Mouse (Mus musculus) liver, postnatal 0 days (tissue): ENCODE measurements around the gene Gmnn. TPM values are rescaled to one million over a fixed set of nuclear protein-coding genes. Genes with fewer than 3 reads are reported as not detected.

Experiments used
- ATAC-seq: fragments of 200-750 bp; cut with Nextera tagmentation; 2 replicates; pipeline ENCODE4 v1.8.0; 2017; ENCODE audit warnings: mild to moderate bottlenecking, moderate library complexity
- DNase-seq: peaks from one replicate; pipeline ENCODE4 v3.0.0-alpha.2; 2016
- H3K27ac ChIP-seq: fragments of 300-500 bp; sonication (generic); 2 replicates; pipeline ENCODE4 v1.5.1; 2014; ENCODE audit warnings: antibody characterized with exemption, moderate library complexity, mild to moderate bottlenecking, low read depth
- H3K27me3 ChIP-seq: fragments of 300-500 bp; sonication (generic); 2 replicates; pipeline ENCODE4 v1.6.1; 2014; ENCODE audit warnings: low read length, control low read depth, mixed read lengths; ENCODE audit not compliant: insufficient read depth
- H3K36me3 ChIP-seq: fragments of 300-500 bp; sonication (generic); replicated peaks from 2 replicates; pipeline ENCODE4 v1.6.1; 2014; ENCODE audit warnings: mild to moderate bottlenecking, control low read depth, low read length, moderate library complexity, mixed read lengths; ENCODE audit not compliant: insufficient read depth
- H3K4me1 ChIP-seq: fragments of 300-500 bp; sonication (generic); 2 replicates; pipeline ENCODE4 v1.6.1; 2014; ENCODE audit warnings: antibody characterized with exemption, mild to moderate bottlenecking, control low read depth; ENCODE audit not compliant: insufficient read depth
- H3K4me2 ChIP-seq: fragments of 300-500 bp; sonication (generic); 2 replicates; pipeline ENCODE4 v1.6.1; 2014; ENCODE audit warnings: low read depth, mild to moderate bottlenecking, low read length, moderate library complexity, mixed read lengths
- H3K4me3 ChIP-seq: fragments of 300-500 bp; sonication (generic); 2 replicates; pipeline ENCODE4 v1.5.1; 2014; ENCODE audit warnings: low read depth, low read length
- H3K9ac ChIP-seq: fragments of 300-500 bp; sonication (generic); replicated peaks from 2 replicates; pipeline ENCODE4 v1.6.1; 2014; ENCODE audit warnings: mild to moderate bottlenecking, moderate library complexity
- H3K9me3 ChIP-seq: fragments of 300-500 bp; sonication (generic); 2 replicates; pipeline ENCODE4 v1.6.1; 2016; ENCODE audit warnings: mild to moderate bottlenecking, control low read depth, low read length, mixed read lengths
- CTCF ChIP-seq: sonication (generic); IDR thresholded peaks from 2 replicates; pipeline ENCODE4 v1.5.1; 2016; ENCODE audit warnings: antibody characterized with exemption, low read depth
- EP300 ChIP-seq: IDR thresholded peaks from 2 replicates; pipeline ENCODE4 v1.6.1; 2016; ENCODE audit warnings: antibody characterized with exemption, low read depth, mild to moderate bottlenecking
- WGBS: fragments of 180-500 bp; shearing (Covaris S2); extraction: QIAGEN DNeasy Blood & Tissue Kit; methylation state at CpG from one replicate; pipeline ENCODE4 v1.1.7; 2014; ENCODE audit not compliant: insufficient replicate concordance; 5-methylcytosine and 5-hydroxymethylcytosine counted together
- polyA plus RNA-seq: library from polyadenylated mRNA; unstranded; fragments of >200 nt; fragmentation: Nextera tagmentation; extraction: Ambion mirVana; gene quantifications from 2 replicates; pipeline ENCODE4 v1.2.1, GENCODE M21; 2015

The Gmnn gene
- polyA plus RNA-seq, 1 experiment from 2014 or later: 69.1 TPM

DNA sequence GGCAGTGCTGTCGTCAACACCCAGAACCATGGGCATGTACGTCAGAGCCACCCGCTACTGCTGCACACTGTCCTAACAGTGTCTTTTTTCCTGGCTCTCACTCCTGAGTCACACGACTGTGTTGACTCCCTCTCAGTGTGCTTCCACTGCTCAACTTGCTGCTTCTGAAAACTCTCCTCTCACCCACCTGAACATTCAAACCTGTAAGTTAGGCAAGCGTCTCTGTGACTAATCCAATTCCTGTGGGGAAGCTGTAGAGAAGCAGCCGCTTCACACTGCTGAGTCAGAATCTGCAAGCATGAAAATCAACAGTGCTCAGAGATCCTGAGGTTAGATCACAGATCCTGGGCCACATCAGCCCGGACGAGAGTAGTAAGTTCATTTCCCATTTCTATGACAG lies 10.3 kb downstream of the Gmnn start:
- Histone ChIP-seq H3K9me3 (no peaks in the 10 kb centered on the region), H3K27ac (no peak overlapping the region), H3K4me2 (no peak overlapping the region), H3K4me3 (no peak overlapping the region), H3K36me3 (peaks cover 53% of the 10 kb centered on the region), H3K27me3 (no peaks in the 10 kb centered on the region), H3K4me1 (no peaks in the 10 kb centered on the region), H3K9ac (no peak overlapping the region)
- 88% methylated on average over 8 of the region's 8 CpGs for WGBS
- DNase-seq (no peak), ATAC-seq (no peak)
- no peak for TF ChIP-seq EP300
- TF ChIP-seq CTCF: no peak

- H3K9ac ChIP-seq: no peak overlapping the region
- TF ChIP-seq EP300: no peak
- no peak for TF ChIP-seq CTCF
- H3K4me1 ChIP-seq: no peaks in the 10 kb centered on the region
- no peak overlapping the region for H3K27ac ChIP-seq
- H3K9me3 ChIP-seq: no peaks in the 10 kb centered on the region
- WGBS: 88% methylated on average over 8 of the region's 8 CpGs
- H3K4me2 ChIP-seq: no peak overlapping the region
- DNase-seq (no peak), ATAC-seq (no peak)
- peaks cover 49% of the 10 kb centered on the region for H3K36me3 ChIP-seq
- no peaks in the 10 kb centered on the region for H3K27me3 ChIP-seq
- H3K4me3 ChIP-seq: no peak overlapping the region
These were observed 10.9 kb downstream of the Gmnn start for GRCm38 (mm10) chr13:24750807-24751206.

DNA sequence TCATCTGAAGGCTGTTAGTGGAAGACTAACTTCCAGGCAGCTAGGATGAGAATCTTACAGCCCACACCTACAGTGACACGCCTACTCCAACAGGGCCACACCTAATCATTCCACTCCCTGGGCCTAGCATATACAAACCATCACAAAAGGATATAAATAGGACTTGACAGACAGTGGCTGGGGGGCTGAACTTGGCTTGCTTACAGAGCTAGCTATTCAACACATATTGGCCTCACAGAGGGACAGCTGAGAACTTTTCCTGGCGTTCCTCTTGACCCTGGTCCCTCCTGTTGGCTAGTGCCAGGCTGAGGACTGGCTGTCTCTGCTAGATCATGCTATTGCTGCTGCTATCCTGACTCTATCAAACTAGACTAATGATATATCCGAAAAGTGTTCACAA lies 13.9 kb downstream of the Gmnn start:
- no peak for DNase-seq

GRCm38 (mm10) chr13:24741028-24741427 lies 20.7 kb downstream of the Gmnn start, which contains the start of gene Armh2:
Gene Armh2 (plus strand): TSS chr13:24741232.
- ATAC-seq (no peak), DNase-seq (no peak)
- H3K9me3 ChIP-seq: no peaks in the 10 kb centered on the region
- no peaks in the 10 kb centered on the region for H3K4me1 ChIP-seq
- 91% methylated on average over 10 of the region's 10 CpGs for WGBS
- no peak for TF ChIP-seq CTCF
- no peak for TF ChIP-seq EP300
- no peak within 1 kb of the TSS for H3K4me3 ChIP-seq
- H3K27ac ChIP-seq: no peak within 1 kb of the TSS
- H3K36me3 ChIP-seq: no peaks in the 10 kb centered on the region; the same call in 1 of the 2 replicates
- no peak within 1 kb of the TSS for H3K9ac ChIP-seq
- no peaks in the 10 kb centered on the region for H3K27me3 ChIP-seq
- H3K4me2 ChIP-seq: no peak within 1 kb of the TSS

More for the DNA sequence above, 13.9 kb downstream of the Gmnn start:
- no peak overlapping the region for H3K4me2 ChIP-seq
- H3K9me3 ChIP-seq: no peaks in the 10 kb centered on the region
- H3K4me1 ChIP-seq: no peaks in the 10 kb centered on the region
- H3K27me3 ChIP-seq: no peaks in the 10 kb centered on the region
- H3K36me3 ChIP-seq: peaks cover 27% of the 10 kb centered on the region
- no peak overlapping the region for H3K9ac ChIP-seq
- WGBS: 86% methylated on average over 3 of the region's 3 CpGs
- H3K4me3 ChIP-seq: no peak overlapping the region
- no peak for ATAC-seq
- H3K27ac ChIP-seq: no peak overlapping the region
- TF ChIP-seq CTCF (no peak), EP300 (no peak)

GRCm38 (mm10) chr13:24735608-24736131 lies 26.1 kb downstream of the Gmnn start:
- Histone ChIP-seq H3K36me3 (peaks cover 4% of the 10 kb centered on the region; the same call in 1 of the 2 replicates), H3K27ac (no peak overlapping the region), H3K9me3 (no peaks in the 10 kb centered on the region), H3K4me3 (no peak overlapping the region), H3K4me1 (no peaks in the 10 kb centered on the region), H3K4me2 (no peak overlapping the region), H3K27me3 (no peaks in the 10 kb centered on the region), H3K9ac (no peak overlapping the region)
- TF ChIP-seq CTCF (no peak), EP300 (no peak)
- WGBS: 70% methylated on average over 6 of the region's 6 CpGs
- DNase-seq (no peak), ATAC-seq (no peak)

DNA sequence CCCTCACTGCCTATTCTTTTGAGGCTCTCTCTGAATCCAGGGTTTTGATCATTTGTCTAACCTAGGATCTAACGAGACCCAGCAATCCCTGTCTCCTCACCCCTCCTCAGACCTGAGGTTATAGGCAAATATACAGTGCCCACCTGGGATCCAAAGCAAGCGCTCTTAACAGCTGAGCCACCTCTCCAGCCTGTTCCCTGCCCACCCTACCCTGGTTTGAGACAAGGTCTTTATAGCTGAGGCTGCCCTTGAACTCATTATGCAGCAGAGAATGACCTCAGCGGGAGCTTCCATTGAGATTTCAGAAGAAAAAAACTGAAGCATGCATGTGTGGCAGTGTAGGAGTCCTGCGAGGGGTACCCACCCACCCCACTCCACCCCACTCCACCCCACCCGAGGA lies 27.2 kb downstream of the Gmnn start:
- H3K27me3 ChIP-seq: no peaks in the 10 kb centered on the region
- H3K36me3 ChIP-seq: peaks cover 4% of the 10 kb centered on the region; the same call in 1 of the 2 replicates
- TF ChIP-seq EP300: no peak
- TF ChIP-seq CTCF: no peak
- ATAC-seq (no peak), DNase-seq (no peak)
- 84% methylated on average over 5 of the region's 5 CpGs for WGBS
- H3K4me3 ChIP-seq: no peak overlapping the region
- no peak overlapping the region for H3K9ac ChIP-seq
- H3K9me3 ChIP-seq: no peaks in the 10 kb centered on the region
- no peak overlapping the region for H3K4me2 ChIP-seq
- no peak overlapping the region for H3K27ac ChIP-seq
- H3K4me1 ChIP-seq: no peaks in the 10 kb centered on the region
